Mouse (Mus musculus) erythroblast, embryonic 14.5 days (primary cell): ENCODE results near the gene Barx2.

Source experiments
- GATA1 ChIP-seq: IDR thresholded peaks from 2 replicates; pipeline ENCODE4 v1.6.1; 2012; ENCODE audit warnings: low read length, inconsistent platforms, mixed read lengths
- TAL1 ChIP-seq: IDR thresholded peaks from 3 replicates; pipeline ENCODE4 v1.6.1; 2012; ENCODE audit warnings: low read length, inconsistent platforms, mixed read lengths

DNA sequence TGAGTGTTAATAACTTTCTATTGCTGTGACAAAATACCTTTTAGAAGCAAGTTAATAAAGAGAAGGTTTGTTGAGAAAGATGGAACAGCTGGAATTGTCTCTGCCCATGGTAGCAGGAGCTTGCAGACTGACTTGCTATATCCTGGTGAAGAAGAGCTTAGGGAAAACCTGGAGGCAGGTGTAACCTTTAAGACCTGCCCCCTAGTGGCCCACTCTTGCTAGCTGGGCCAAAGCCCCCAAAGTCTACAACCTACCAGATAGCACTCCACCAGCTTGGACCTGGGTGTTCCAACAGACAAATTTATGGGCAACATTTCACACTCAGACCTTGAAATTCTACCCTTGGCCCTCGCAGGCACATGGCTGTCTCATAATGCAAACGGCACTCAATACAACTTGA is 104.5 kb downstream of the Barx2 start:
- TF ChIP-seq GATA1 (no peak), TAL1 (no peak)
